Mouse (Mus musculus): ENCODE data around the gene Cacnb4.

The Cacnb4 gene

DNA sequence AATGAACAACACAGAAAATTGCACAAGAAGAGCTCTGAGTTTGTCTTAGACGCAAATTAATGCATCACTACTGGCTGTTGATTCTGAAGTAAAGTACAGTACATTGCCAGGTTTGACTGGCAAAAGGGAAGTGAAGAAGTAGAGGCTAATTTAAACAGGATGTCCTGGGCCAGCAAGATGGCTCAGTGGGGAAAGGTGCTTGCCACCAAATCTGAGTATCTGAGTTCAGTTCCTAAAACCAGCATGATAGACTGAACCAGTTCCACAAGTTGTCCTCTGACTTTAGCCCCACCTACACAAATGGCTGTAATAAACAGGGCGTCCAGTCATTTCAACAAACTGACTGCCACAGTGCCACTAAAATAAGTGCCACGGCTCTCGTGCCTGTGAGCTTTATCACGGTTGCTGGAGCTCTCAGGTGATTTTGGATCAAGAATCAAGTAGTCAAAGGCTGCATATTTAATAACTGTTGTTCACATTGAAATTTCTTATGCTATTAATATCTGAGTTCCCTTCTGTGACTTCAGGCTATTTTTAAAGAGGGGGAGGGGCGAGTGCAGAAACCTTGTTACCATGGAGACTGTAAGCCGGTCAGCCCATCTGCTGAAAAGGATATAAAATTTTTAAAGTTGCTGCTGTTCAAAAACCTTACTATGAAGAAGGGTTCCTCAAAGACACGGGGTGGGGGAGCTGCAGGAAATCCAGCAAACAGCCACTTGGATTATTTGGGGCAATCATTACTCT is 29.2 kb downstream of the Cacnb4 start:
- no peak for DNase-seq (ENCODE audit: low spot score)

DNA sequence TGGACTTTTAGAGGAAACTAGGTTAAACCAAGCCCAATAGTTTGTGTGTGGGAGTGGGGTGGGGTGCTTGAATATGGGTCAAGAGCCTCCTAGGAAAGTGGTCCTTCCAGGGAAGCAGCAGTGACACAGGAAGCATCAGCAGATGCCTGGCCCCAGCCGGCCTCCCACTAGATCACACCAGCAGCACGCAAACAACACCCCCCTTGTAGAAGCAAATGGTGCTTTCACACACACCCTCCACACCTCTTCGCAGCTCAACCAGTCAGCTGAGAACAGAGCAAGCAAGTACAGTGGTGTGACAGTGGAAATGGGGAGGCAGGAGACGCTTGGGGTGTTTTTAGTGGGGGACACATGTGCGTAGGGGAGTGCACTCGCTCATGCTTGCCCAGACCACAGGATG is 33.0 kb downstream of the Cacnb4 start:
- no peak for DNase-seq (ENCODE audit: low spot score)

DNA sequence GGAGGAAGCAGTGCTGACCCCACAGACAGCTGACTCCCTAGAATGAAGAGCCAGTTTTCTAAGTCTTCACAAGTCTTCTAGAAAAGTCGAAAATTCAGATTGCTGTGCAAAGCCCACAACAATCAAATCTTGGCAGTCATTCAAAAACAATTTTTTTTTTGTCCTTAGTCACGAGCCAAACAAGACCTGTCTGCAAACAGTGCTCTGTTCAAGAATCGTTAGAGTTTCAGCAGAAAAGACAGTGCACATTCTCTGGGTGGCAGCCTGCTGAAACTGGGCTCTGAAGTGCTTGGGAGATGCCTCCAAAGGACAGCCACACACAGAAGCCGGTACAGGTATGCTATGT is 37.1 kb downstream of the Cacnb4 start:
- DNase-seq (ENCODE audit: low spot score) = no peak

GRCm38 (mm10) chr2:52638857-52639529 is 37.6 kb downstream of the Cacnb4 start:
- DNase-seq (ENCODE audit: low spot score) = no peak

GRCm38 (mm10) chr2:52638226-52638625 is 38.4 kb downstream of the Cacnb4 start:
- DNase-seq (ENCODE audit: low spot score) = no peak

GRCm38 (mm10) chr2:52636051-52636450 is 40.6 kb downstream of the Cacnb4 start:
- DNase-seq (ENCODE audit: low spot score) = no peak

GRCm38 (mm10) chr2:52635358-52635757 is 41.3 kb downstream of the Cacnb4 start:
- peak; percentile 57 for DNase-seq (ENCODE audit: low spot score)

GRCm38 (mm10) chr2:52632880-52633279 is 43.8 kb downstream of the Cacnb4 start:
- peak; percentile 84 for DNase-seq (ENCODE audit: low spot score)

DNA sequence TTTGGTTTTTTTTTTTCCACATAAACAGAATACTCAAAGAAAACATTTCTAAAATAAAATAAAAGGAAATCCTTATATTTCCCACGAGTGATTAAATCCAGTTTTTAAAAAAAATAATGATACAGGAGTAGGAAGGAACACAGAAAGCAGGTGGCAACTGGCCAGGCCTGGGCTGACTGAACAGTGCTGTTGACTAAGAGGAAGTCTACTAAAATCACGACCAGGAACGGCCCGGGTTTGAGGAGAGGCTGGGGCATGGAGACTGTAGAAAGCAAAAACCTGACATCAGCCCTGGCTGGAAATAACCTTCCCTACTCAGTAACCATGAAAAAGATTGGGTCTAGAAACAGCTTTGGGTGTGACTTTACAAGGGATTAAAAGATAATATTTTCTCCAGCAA is 48.4 kb downstream of the Cacnb4 start:
- DNase-seq (ENCODE audit: low spot score) = no peak

DNA sequence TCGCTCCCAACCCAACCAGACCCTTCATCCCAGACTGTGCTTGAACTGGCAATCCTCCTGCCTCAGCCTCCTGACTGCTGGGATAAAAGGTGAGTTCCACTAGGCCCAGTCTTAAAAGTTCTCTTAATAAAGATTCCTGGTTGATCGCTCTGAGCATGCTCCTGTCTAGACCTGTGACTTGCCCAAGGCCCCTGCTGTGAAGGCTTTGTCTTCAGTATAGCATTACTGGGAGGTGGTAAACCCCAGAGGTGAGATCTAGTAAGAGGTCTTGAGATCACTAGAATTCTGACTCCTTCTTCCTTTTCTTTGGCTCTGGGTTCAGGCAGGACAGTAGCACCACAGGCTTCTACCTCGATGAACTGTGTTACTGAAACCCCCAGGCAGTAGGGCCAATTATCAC is 50.4 kb downstream of the Cacnb4 start:
- DNase-seq (ENCODE audit: low spot score) = no peak

- no peak for DNase-seq (ENCODE audit: low spot score)
Observed at GRCm38 (mm10) chr2:52625731-52626130, 50.9 kb downstream of the Cacnb4 start.

GRCm38 (mm10) chr2:52623921-52624404 is 52.7 kb downstream of the Cacnb4 start:
- DNase-seq (ENCODE audit: low spot score) = peak; percentile 54

DNA sequence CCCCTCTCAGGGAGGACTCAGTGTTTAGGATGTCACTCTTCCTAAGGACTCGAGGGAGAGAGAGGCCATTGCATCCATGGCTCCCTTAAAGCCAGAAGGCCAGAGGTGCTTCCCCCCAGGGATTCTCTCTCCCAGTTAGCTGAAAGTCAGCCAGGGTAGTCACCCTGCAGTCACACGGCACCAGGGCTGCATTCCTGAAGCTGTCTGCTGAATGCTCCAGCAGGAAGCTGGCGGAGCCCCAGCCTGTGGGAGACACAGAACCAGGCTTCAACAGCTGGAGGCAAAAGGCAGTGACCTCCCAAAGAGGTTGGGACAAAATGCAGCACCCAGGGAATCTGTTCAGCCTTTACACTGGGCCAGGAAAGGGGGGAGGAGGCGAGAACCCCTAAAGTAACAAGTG is 53.2 kb downstream of the Cacnb4 start:
- DNase-seq (ENCODE audit: low spot score) = no peak

GRCm38 (mm10) chr2:52622616-52623015 is 54.0 kb downstream of the Cacnb4 start:
- peak; percentile 39 for DNase-seq (ENCODE audit: low spot score)

DNA sequence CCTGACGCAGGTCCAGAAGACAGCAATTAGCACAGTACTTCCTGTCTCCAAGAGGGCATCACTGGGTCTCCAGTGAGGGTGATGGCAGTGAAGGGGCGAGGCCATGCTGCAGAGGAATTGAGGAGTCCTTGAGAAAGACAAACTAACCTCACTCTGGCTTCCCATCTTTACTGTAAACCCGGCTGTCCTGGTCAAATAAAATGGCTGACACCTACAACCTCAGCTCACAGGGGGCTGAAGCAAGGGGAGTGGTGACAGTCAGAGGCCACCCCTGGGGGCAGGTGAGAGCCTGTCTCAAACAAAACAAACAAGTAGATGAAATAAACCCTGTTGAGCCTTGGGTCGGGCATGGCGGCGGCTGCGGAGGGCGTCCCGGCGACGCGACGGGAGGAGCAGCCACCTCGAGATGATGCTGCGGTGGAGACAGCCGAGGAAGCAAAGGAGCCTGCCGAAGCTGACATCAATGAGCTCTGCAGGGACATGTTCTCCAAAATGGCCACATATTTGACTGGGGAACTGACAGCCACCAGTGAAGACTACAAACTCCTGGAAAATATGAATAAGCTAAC is 57.1 kb downstream of the Cacnb4 start:
- no peak for DNase-seq (ENCODE audit: low spot score)

GRCm38 (mm10) chr2:52618804-52619203 is 57.8 kb downstream of the Cacnb4 start:
- DNase-seq (ENCODE audit: low spot score) = no peak

- no peak for DNase-seq (ENCODE audit: low spot score)
Observed at GRCm38 (mm10) chr2:52615429-52615828, 61.2 kb downstream of the Cacnb4 start.

DNA sequence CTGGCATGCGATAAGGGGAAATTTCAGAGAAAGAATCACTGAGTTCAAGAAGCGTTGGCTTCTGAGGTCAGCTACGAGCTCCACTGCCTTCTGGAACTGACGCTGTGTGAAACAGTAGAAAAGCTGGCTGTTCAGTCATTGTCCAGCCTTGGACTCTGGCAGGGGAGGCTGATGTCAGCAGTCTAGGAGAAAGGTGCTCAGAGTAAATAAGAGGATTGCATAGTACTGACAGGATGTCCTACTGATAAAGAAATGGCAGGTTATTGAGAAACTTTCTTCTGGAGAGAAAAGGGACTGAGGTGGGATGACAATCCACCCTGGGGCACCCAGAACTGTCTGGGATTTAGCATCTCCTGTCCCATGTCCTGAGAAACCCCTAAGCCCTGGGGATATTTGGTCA is 62.7 kb downstream of the Cacnb4 start:
- no peak for DNase-seq (ENCODE audit: low spot score)

DNA sequence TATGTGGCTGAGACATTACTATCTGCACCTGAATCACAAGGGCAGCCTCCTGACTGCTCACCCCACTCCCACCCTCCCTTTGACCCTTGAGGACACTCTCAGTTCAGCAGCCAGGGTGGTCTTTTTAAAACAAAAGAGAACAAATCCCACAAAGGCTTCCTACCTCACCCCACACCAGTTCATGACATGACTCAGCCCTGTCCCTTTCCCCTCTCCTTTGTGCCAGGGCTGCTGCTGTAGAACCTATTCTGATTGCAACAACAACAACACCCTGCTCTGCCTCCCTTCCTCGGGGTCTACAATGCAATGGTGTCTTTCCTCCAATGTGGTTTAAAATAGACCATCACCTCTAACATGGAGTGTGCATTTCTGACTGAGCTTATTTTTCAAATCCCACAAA is 67.1 kb downstream of the Cacnb4 start:
- no peak for DNase-seq (ENCODE audit: low spot score)

- no peak for DNase-seq (ENCODE audit: low spot score)
Observed at GRCm38 (mm10) chr2:52607857-52608485, 68.7 kb downstream of the Cacnb4 start.

GRCm38 (mm10) chr2:52606331-52606730 is 70.3 kb downstream of the Cacnb4 start:
- DNase-seq (ENCODE audit: low spot score) = no peak

DNA sequence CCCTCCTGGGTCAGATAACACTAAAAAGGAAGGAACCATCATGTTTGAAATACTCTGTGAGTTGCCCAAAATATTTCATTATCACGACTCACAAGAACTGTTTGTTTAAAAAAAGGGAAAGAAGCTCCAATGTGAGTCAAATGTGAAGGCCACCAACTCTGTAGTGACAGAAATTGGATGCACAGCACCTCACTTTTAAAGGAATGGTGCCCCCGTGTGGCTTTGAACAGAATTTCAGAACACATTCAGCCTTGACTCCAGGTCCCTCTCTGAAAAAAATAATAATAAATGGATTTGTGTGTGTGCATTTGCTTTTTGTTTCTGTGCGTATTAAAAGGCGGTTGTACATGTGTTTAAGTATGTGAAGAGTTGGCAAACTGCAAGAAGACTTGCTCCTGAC is 71.3 kb downstream of the Cacnb4 start:
- DNase-seq (ENCODE audit: low spot score) = peak; percentile 78

DNA sequence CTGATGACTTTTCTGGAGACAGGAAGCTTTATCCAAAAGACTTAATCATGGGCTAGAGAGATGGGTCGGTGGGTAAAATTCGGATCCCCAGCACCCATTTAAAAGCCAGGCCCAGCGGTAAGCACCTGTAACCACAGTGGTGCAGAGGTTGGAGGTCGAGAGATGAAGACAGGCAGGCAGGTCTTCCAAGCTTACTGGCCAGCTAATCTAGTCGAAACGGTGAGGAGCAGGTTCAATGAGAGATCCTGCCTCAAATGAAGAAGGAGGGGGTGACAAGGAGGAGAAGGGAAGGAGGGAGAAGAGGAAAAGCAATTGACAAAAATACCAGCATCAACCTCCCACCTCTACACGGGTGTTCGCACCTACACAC is 72.0 kb downstream of the Cacnb4 start:
- DNase-seq (ENCODE audit: low spot score) = no peak

Measured in retina, embryonic 14.5 days (tissue).